Mouse (Mus musculus) forebrain, embryonic 14.5 days (tissue): ENCODE measurements around the gene Tm6sf1. TPM values are rescaled to one million over a fixed set of nuclear protein-coding genes. Genes with fewer than 3 reads are reported as not detected.
A peak's percentile ranks its signal among the peaks of the same experiment; 100 is the strongest.

Experiments used
- ATAC-seq: fragments of 200-750 bp; cut with Nextera tagmentation; 2 replicates; pipeline ENCODE4 v1.8.0; 2017; ENCODE audit warnings: mild to moderate bottlenecking, moderate library complexity
- DNase-seq: peaks from one replicate; pipeline ENCODE4 v3.0.0-alpha.2; 2015; ENCODE audit warnings: low spot score
- H3K27ac ChIP-seq: fragments of 300-500 bp; sonication (generic); 2 replicates; pipeline ENCODE4 v1.5.1; 2014; ENCODE audit warnings: low read depth, mild to moderate bottlenecking, control low read depth, low read length, moderate library complexity
- H3K27me3 ChIP-seq: fragments of 300-500 bp; sonication (generic); replicated peaks from 2 replicates; pipeline ENCODE4 v1.6.1; 2014; ENCODE audit warnings: low read length, control low read depth, mixed read lengths; ENCODE audit not compliant: control insufficient read depth, insufficient read depth
- H3K36me3 ChIP-seq: fragments of 300-500 bp; sonication (generic); 2 replicates; pipeline ENCODE4 v1.6.1; 2014; ENCODE audit warnings: low read length, control low read depth; ENCODE audit not compliant: control insufficient read depth, insufficient read depth
- H3K4me1 ChIP-seq: fragments of 300-500 bp; sonication (generic); 2 replicates; pipeline ENCODE4 v1.6.1; 2014; ENCODE audit warnings: antibody characterized with exemption, low read length, control low read depth; ENCODE audit not compliant: control insufficient read depth, insufficient read depth
- H3K4me2 ChIP-seq: fragments of 300-500 bp; sonication (generic); 2 replicates; pipeline ENCODE4 v1.6.1; 2014; ENCODE audit warnings: mild to moderate bottlenecking, control low read depth, low read length
- H3K4me3 ChIP-seq: fragments of 300-500 bp; sonication (generic); 2 replicates; pipeline ENCODE4 v1.5.1; 2014; ENCODE audit warnings: low read depth, low read length, control low read depth
- H3K9ac ChIP-seq: fragments of 300-500 bp; sonication (generic); 2 replicates; pipeline ENCODE4 v1.6.1; 2014; ENCODE audit warnings: mild to moderate bottlenecking, low read length, control low read depth, moderate library complexity
- H3K9me3 ChIP-seq: fragments of 300-500 bp; sonication (generic); replicated peaks from 2 replicates; pipeline ENCODE4 v1.6.1; 2016; ENCODE audit warnings: low read length, control low read depth, mixed read lengths; ENCODE audit not compliant: control insufficient read depth
- WGBS: fragments of 180-500 bp; shearing (Covaris S2); extraction: QIAGEN DNeasy Blood & Tissue Kit; methylation state at CpG from one replicate; pipeline ENCODE4 v1.1.7; 2014; 5-methylcytosine and 5-hydroxymethylcytosine counted together
- polyA plus RNA-seq: library from polyadenylated mRNA; unstranded; fragments of >200 nt; fragmentation: Nextera tagmentation; extraction: Ambion mirVana; gene quantifications from 2 replicates; pipeline ENCODE4 v1.2.1, GENCODE M21; 2014

Gene Tm6sf1
- polyA plus RNA-seq, 1 experiment from 2014 or later = 8.4 TPM

GRCm38 (mm10) chr7:81932521-81933045 is 73.8 kb downstream of the Tm6sf1 start:
- H3K4me3 ChIP-seq = peak overlapping the region; percentile 95
- H3K9me3 ChIP-seq = no peaks in the 10 kb centered on the region
- no peak overlapping the region for H3K27ac ChIP-seq
- WGBS = 22% methylated on average over 5 of the region's 5 CpGs
- H3K9ac ChIP-seq = peak overlapping the region; percentile 98
- ATAC-seq (no peak), DNase-seq (peak; percentile 14)
- H3K36me3 ChIP-seq = no peaks in the 10 kb centered on the region
- peaks cover 25% of the 10 kb centered on the region for H3K4me1 ChIP-seq
- peak overlapping the region; percentile 74 for H3K4me2 ChIP-seq
- no peaks in the 10 kb centered on the region for H3K27me3 ChIP-seq

- peak overlapping the region; percentile 99 for H3K27ac ChIP-seq
- peak; percentile 25 for DNase-seq
Measured at GRCm38 (mm10) chr7:81933061-81933600, 74.3 kb downstream of the Tm6sf1 start.

GRCm38 (mm10) chr7:81933601-81934266 is 74.9 kb downstream of the Tm6sf1 start:
- Histone ChIP-seq H3K27ac (peak overlapping the region; percentile 99), H3K4me1 (peaks cover 24% of the 10 kb centered on the region), H3K9ac (peak overlapping the region; percentile 98), H3K4me2 (peak overlapping the region; percentile 74), H3K9me3 (no peaks in the 10 kb centered on the region), H3K36me3 (no peaks in the 10 kb centered on the region), H3K27me3 (no peaks in the 10 kb centered on the region), H3K4me3 (peak overlapping the region; percentile 95)
- DNase-seq = peak; percentile 75
- under 1% methylated on average over 84 of the region's 103 CpGs for WGBS
- peak; percentile 81 for ATAC-seq

More at GRCm38 (mm10) chr7:81933061-81933600, 74.3 kb downstream of the Tm6sf1 start:
- H3K9ac ChIP-seq = peak overlapping the region; percentile 98
- ATAC-seq = peak; percentile 30
- no peaks in the 10 kb centered on the region for H3K36me3 ChIP-seq
- H3K27me3 ChIP-seq = no peaks in the 10 kb centered on the region
- H3K4me2 ChIP-seq = peak overlapping the region; percentile 74
- peaks cover 24% of the 10 kb centered on the region for H3K4me1 ChIP-seq
- H3K4me3 ChIP-seq = peak overlapping the region; percentile 95
- WGBS = 4% methylated on average over 23 of the region's 23 CpGs
- H3K9me3 ChIP-seq = no peaks in the 10 kb centered on the region

Other genes with a start within 250 kb of the Tm6sf1 start
- 15.9 and 16.6 TPM in 2 replicates for gene Homer2, start 151.5 kb upstream of the Tm6sf1 start, polyA plus RNA-seq
- 172 and 180 TPM in 2 replicates for gene Ramac, start 96.1 kb upstream of the Tm6sf1 start, polyA plus RNA-seq
- 48.5 and 54.4 TPM in 2 replicates for gene 3110040N11Rik, start 69.5 kb upstream of the Tm6sf1 start, polyA plus RNA-seq
- 103 and 114 TPM in 2 replicates for gene Btbd1, start 29.6 kb upstream of the Tm6sf1 start, polyA plus RNA-seq
- gene Gm10160, start 3.2 kb upstream of the Tm6sf1 start, polyA plus RNA-seq = not detected in 2 replicates
- gene Hdgfl3, start 75.5 kb downstream of the Tm6sf1 start, polyA plus RNA-seq = 62.2 and 62.3 TPM in 2 replicates
- 0.06 and 0.15 TPM in 2 replicates for gene Bnc1, start 133.3 kb downstream of the Tm6sf1 start, polyA plus RNA-seq